Mouse (Mus musculus) gastrocnemius, adult 18-20 months (tissue): Measurements from ENCODE around the gene Lcn11. TPM values are rescaled to one million over a fixed set of nuclear protein-coding genes. Genes with fewer than 3 reads are reported as not detected.
"Not testable (repeated sequence)": the region's sequence is repeated elsewhere in the genome, so short reads cannot be mapped to it uniquely, and the experiment has no call there.

Experiments used
- DNase-seq: peaks from one replicate; pipeline ENCODE4 v3.0.0; 2021; ENCODE audit warnings: low spot score
- long read RNA-seq, 2 experiments: library from polyadenylated mRNA; stranded (forward); transcript quantifications; one replicate each; pipeline ENCODE4 v2.0.0; 2021
- total RNA-seq, 2 experiments: library from RNA; stranded (reverse); gene quantifications; 2 replicates each; pipeline ENCODE4 v1.2.3; 2021

Lcn11 gene
- total RNA-seq: not detected
- long read RNA-seq, experiment 1: 0 reads
- long read RNA-seq, experiment 2: 0 reads

DNA sequence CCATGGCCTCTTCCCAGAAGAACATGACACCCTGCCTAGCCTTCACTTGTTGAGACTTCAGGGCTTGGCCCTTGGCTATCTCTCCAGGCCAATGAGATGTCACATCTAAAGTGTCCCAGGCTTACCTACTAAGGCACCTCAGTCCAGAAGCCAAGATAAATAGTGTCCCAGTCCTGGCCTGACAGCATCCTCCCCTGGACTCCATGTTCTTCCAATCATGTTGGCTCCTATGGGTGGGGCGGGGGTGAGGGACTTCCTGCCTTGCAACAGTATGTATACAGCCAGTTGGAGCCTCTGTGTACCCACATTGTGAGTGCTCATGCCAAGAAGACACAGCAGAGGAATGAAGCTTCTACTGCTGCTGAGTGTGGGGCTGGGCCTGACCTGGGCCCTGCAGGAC is at the start of gene Lcn11:
TSS of gene Lcn11 (plus strand) at position 301 of the 400 bp plus-strand sequence.
- DNase-seq: no peak

GRCm38 (mm10) chr2:25733199-25733930 is 43.5 kb upstream of the Lcn11 start:
- DNase-seq: no peak

- DNase-seq: not testable (repeated sequence)
These were observed 40.1 kb upstream of the Lcn11 start, which contains the start of gene Obp2b for GRCm38 (mm10) chr2:25736709-25737108. TSS of gene Obp2b (plus strand) at chr2:25737009.

DNA sequence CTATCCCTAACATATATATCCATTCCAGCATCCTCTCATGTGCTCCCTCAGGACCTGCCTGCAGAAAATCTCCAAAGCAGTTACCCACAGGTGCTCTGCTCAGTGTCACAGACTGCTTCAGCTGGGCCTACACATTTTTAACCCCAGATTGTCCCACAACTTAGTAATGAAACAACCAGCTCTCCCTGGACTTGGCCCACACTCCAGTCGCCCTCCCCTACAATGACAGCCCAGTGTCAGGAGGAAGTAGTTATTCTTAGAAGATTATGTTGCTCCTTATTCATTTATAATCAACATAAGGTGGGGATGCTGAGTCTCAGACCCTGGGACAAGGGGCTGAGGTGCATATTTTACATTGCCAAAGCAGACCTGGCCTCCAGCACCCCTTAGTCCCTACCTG is 35.1 kb upstream of the Lcn11 start:
- no peak for DNase-seq

GRCm38 (mm10) chr2:25754201-25754600 is 22.6 kb upstream of the Lcn11 start:
- no peak for DNase-seq

- DNase-seq: no peak
These were observed 18.7 kb upstream of the Lcn11 start for GRCm38 (mm10) chr2:25758064-25758625.

GRCm38 (mm10) chr2:25765269-25765668 is 11.5 kb upstream of the Lcn11 start, which contains the start of gene Lcn3:
TSS of gene Lcn3 (plus strand) at chr2:25765569.
- no peak for DNase-seq

GRCm38 (mm10) chr2:25767764-25768163 is 9.1 kb upstream of the Lcn11 start:
- no peak for DNase-seq

DNA sequence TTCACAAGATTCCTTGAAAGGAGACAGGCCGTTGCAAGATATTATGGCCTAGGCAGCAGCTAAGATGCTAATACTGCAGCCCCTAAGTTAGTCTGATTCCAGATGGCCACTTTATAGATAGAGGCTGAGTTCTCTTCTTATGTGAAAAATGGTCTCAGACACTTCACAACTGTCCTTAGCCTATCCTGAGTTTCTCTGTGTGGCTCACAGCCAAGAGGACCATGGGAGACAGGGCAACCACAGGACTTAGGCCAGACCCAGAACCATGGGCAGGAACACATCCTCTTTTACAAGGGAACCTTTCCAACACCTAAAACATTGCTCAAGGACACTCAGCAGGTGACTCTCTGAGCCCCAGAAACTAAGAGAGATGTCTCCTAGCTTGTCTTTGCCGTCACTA is 3.3 kb upstream of the Lcn11 start:
- no peak for DNase-seq

- DNase-seq: no peak
These were observed 2.2 kb upstream of the Lcn11 start for GRCm38 (mm10) chr2:25774640-25775039.

GRCm38 (mm10) chr2:25775991-25776390 is 826 bp upstream of the Lcn11 start:
- no peak for DNase-seq

DNA sequence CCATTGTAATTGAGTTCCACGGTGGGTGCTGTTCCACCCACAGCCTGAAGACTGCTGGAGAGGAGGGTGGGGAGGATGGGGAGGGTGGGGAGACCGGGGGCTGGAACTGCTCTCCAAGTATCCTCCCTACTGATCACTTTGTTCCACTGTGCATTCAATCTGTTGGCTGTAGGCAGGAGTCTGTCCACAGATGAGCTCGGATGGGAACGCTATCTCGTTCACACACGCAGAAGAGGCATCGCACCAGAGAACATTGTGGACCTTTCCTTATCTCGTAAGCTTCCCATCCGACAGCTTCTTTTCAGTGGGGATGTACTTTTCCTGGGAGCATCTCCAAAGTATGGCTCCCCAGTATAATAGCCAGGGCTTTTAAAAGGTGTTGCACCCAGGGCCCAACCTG is 2.3 kb downstream of the Lcn11 start:
- no peak for DNase-seq

DNA sequence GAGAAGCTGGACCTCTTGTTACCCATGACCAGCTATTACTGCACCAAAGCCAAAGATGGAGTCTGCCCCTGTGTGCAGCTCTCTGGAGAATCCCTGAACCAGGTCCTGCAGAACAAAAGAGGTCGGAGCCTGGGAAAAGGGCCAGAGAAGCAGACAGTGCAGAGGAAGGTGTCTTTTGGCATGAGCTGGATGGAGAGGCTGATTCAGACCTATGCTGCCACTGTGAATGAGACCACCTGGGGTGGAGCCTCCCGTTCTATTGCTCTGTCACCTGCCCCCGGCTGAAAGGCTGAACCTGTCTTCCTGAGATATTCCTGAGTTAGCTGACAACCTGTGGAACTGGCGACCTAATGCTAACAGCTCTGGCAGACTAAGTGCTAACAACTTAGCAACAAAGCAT is 4.1 kb downstream of the Lcn11 start:
- no peak for DNase-seq

DNA sequence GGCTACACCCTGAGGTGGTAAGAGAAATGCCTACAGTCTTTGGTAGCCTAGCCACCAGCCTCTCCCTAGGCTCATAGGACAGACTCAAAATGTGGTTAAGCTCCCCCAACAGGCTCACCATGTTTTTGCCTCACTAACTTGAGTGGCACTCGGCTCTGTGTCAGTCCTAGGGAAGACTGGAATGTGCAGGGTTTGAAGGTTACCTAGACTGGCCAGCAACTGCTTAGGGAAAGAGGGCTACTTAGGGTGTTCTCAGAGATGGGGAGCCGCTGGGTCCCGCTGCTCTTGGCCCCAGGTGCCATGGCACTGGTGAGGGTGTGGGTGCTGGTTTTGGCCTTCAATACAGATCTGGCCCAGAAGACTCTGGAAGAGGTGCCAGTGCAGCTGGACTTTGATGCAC is 5.1 kb downstream of the Lcn11 start, which contains the start of gene Gm13539:
TSS of gene Gm13539 (plus strand) at position 301 of the 400 bp plus-strand sequence.
- DNase-seq: no peak

DNA sequence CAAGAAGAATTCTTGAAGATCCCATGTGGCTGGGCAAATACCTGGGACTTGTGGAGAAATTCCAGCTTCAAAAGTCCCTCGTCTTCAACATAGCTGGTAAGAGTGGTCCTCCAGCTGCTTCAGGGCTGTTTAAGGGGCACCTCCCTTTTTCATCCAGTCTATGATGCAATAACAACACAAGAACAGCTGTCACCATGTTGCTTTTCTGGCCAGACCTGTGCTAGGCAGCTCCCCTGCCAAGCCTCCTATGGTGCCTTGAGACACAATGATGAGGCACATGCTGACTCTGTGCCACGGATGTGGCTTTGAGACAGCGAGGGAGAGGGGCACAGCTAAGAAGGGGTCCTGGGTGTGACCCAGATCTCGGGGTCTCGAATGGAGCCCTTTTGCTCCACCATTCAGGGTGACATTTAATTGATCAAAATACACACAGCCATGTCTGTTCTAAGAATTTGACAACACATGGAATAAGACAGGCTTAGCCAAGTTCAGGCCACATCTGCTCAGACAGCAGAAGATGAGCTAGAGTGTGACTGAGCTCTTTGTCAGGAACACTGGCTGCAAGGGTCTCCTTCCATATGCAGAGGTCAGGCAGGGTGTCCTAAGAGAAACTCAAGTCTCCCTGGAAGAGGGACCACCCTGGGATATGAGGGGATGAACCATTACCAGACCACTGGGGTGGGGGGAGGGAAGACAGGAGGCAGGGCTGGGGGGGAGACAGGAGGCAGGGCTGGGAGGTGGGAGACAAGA is 8.9 kb downstream of the Lcn11 start:
- DNase-seq: no peak

GRCm38 (mm10) chr2:25789092-25789491 is 12.3 kb downstream of the Lcn11 start:
- DNase-seq: no peak

DNA sequence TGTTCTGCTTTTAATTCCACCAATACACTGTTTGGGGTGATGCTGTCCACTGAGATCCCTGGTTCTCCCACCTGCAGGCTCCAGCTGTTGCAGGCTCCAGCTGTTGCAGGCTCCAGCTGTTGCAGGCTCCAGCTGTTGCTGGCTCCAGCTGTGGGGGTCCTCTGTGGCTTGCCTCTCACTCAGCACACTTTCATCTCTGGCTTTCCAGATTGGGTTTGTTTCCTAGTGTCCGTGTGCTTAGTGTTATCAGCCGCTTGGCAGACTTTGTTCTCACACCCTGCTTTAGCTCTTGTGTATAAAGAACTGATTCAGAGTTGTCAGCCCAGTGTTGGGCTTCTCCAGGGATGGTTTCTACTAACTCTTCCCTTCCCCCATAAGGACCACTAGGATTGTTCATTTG is 20.8 kb downstream of the Lcn11 start:
- DNase-seq: no peak

- DNase-seq: no peak
These were observed 21.2 kb downstream of the Lcn11 start for GRCm38 (mm10) chr2:25798065-25798464.

DNA sequence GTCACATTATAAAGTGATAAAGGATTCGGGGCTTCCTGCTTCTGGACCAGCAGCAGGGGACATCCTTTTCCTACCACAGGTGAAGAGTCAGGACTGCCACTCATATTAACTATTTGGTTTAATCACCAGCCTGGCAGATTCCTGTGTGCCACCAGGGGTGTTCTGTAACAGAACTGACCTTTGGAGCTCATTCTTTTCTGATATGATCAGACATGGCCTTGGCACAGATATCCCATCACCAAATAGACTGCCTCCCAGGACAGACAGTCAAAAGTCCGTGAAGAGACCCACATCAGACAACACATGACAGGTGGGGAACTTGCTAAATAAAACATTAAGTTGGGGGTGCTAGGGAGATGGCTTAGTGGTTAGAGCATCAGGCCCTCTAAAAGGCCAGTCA is 34.9 kb downstream of the Lcn11 start:
- DNase-seq: no peak

- DNase-seq: no peak
These were observed 36.5 kb downstream of the Lcn11 start for GRCm38 (mm10) chr2:25813364-25813763.

GRCm38 (mm10) chr2:25815748-25816147 is 38.9 kb downstream of the Lcn11 start, which contains the start of gene Glt6d1:
TSS of gene Glt6d1 (minus strand) at chr2:25815848.
- not testable (repeated sequence) for DNase-seq

- DNase-seq: no peak
These were observed 46.0 kb downstream of the Lcn11 start, which contains the start of gene Lcn9 for GRCm38 (mm10) chr2:25822806-25823205. TSS of gene Lcn9 (plus strand) at chr2:25823153.
